Mouse (Mus musculus): Measurements from ENCODE around the gene Cstf3.

Cstf3 gene

DNA sequence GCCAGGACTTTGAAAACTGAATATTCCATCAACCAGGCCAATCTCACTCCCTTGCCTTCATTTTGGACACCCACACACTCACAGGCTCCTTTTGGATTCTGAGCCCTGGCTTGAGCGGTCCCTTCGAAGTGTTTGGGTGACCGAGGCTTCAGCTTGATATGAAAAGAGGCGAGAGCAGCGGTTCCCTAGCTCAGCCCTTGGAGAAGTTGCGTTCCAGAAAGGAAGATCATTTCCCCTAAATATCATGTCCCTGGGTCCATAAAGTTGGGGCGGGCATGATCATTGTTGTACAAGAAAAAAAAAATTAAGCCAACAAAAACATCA is 122.1 kb downstream of the Cstf3 start:
- no peak for DNase-seq

- DNase-seq, result no peak
These were observed 124.0 kb downstream of the Cstf3 start for GRCm38 (mm10) chr2:104714254-104714691.

Data from liver (tissue).